Comparison of ENCODE assay signal across 18 mouse cellular contexts in genomic region chr13:13216363-13216762, GRCm38 (mm10). TPM values are rescaled to one million over a fixed set of nuclear protein-coding genes. Genes with fewer than 3 reads are reported as not detected.
DNase-seq lines count a peak whose midpoint lies in the region; ATAC-seq and TF ChIP-seq lines count a peak whose summit lies in the region.
"Not testable (repeated sequence)": the region's sequence is repeated elsewhere in the genome, so short reads cannot be mapped to it uniquely, and the experiment has no call there.
"Had no signal": no experiment of that assay in that cellular context is flagged by ENCODE, and none has a peak within 500 bp of the region (broad histone marks: within the 10 kb centered on the region; RNA-seq: fewer than 3 reads in every experiment).

No protein-coding gene starts in this region.

- TF ChIP-seq CTCF in intestine, postnatal 0 days (IDR thresholded peaks at IDR 0.05; ENCODE audit: low read depth); kidney, adult 2 months (conservative IDR thresholded peaks at IDR 0.05; ENCODE audit: insufficient read depth, insufficient read length, low read depth, low read length); stomach, postnatal 0 days (IDR thresholded peaks at IDR 0.05; ENCODE audit: low read depth): not testable (repeated sequence)

- ATAC-seq in intestine, postnatal 0 days, result peak; percentile 71
- ATAC-seq in kidney, embryonic 15.5 days (replicated peaks; ENCODE audit: low FRiP score), result 0 out of 2 replicates have a peak, but pooled peaks have one; percentile 36
- ATAC-seq in stomach, postnatal 0 days (ENCODE audit: low FRiP score, low TSS enrichment), result peak; percentile 82

- not testable (repeated sequence) for H3K9ac ChIP-seq in intestine, postnatal 0 days (ENCODE audit: low read depth, low read length); kidney, embryonic 15.5 days; stomach, postnatal 0 days (ENCODE audit: low read length)

- H3K9me3 ChIP-seq in intestine, postnatal 0 days (ENCODE audit: control insufficient read depth); kidney, embryonic 15.5 days (replicated peaks); stomach, postnatal 0 days (ENCODE audit: control insufficient read depth, low read length): not testable (repeated sequence)

- H3K4me3 ChIP-seq in intestine, postnatal 0 days (ENCODE audit: low read depth, low read length); kidney, adult 2 months (ENCODE audit: insufficient read depth, low read depth, low read length); kidney, embryonic 15.5 days (replicated peaks); stomach, postnatal 0 days (ENCODE audit: low read depth, low read length): not testable (repeated sequence)

- TF ChIP-seq EP300 in stomach, postnatal 0 days (optimal IDR thresholded peaks at IDR 0.05), result not testable (repeated sequence)

- not testable (repeated sequence) for TF ChIP-seq POLR2A in kidney, adult 2 months (IDR thresholded peaks at IDR 0.05; ENCODE audit: low read depth, low read length)

- H3K4me2 ChIP-seq in intestine, postnatal 0 days (replicated peaks; ENCODE audit: low read depth); kidney, embryonic 15.5 days; stomach, postnatal 0 days (replicated peaks; ENCODE audit: low read depth): not testable (repeated sequence)

- not testable (repeated sequence) for H3K36me3 ChIP-seq in intestine, postnatal 0 days (ENCODE audit: control insufficient read depth, insufficient read depth); kidney, adult 2 months (ENCODE audit: control insufficient read depth, insufficient read depth, low read length); kidney, embryonic 15.5 days; stomach, postnatal 0 days (ENCODE audit: control insufficient read depth, insufficient read depth, low read length)

- H3K27ac ChIP-seq in intestine, postnatal 0 days (ENCODE audit: low read depth, low read length); kidney, adult 2 months (ENCODE audit: insufficient read depth, low read depth, low read length); kidney, embryonic 15.5 days; stomach, postnatal 0 days (replicated peaks): not testable (repeated sequence)

- WGBS in intestine, postnatal 0 days, result 65% methylated on average over 2 of the region's 2 CpGs
- WGBS in kidney, adult 2 months, result 30% methylated on average over 2 of the region's 2 CpGs
- WGBS in kidney, embryonic 15.5 days, result 76% methylated on average over 2 of the region's 2 CpGs
- 68% methylated on average over 2 of the region's 2 CpGs for WGBS in stomach, postnatal 0 days

- H3K27me3 ChIP-seq in intestine, postnatal 0 days (replicated peaks; ENCODE audit: control insufficient read depth, insufficient read depth, low read length); kidney, adult 2 months (replicated peaks; ENCODE audit: control insufficient read depth, insufficient read depth, low read length); kidney, embryonic 15.5 days; stomach, postnatal 0 days (ENCODE audit: control insufficient read depth, insufficient read depth, low read length): not testable (repeated sequence)

- DNase-seq in kidney, adult 2 months, result peak; percentile 30
- peak; percentile 12 for DNase-seq in kidney, postnatal 14 days
- DNase-seq in kidney, postnatal 4 days, result peak; percentile 5 to 22
- DNase-seq in stomach, postnatal 0 days (ENCODE audit: low spot score), result peak; percentile 14

- not testable (repeated sequence) for H3K4me1 ChIP-seq in intestine, postnatal 0 days (replicated peaks; ENCODE audit: control insufficient read depth, insufficient read depth, low read length); kidney, adult 2 months (ENCODE audit: control insufficient read depth, insufficient read depth, low read length); kidney, embryonic 15.5 days; stomach, postnatal 0 days (replicated peaks; ENCODE audit: control insufficient read depth, insufficient read depth)

RNA-seq across cellular contexts. Expression of gene Prl2c5, which starts 33.8 kb away (rescaled TPM):
- not detected in 2 replicates for polyA plus RNA-seq in intestine, postnatal 0 days (2015; fragmentation: Nextera tagmentation; extraction: Ambion mirVana)
- not detected in 2 replicates for polyA plus RNA-seq in kidney, adult 2 months (2012; rRNA removed)
- not detected in 2 replicates for polyA plus RNA-seq in kidney, embryonic 15.5 days (2015; fragmentation: Nextera tagmentation; extraction: Ambion mirVana)
- not detected in 2 replicates for polyA plus RNA-seq in stomach, postnatal 0 days (2015; fragmentation: Nextera tagmentation; extraction: Ambion mirVana)
- polyA plus RNA-seq: CD4-positive, CD25-positive, alpha-beta regulatory T cell, adult 4 months; embryonic facial prominence, embryonic 11.5 days; embryonic facial prominence, embryonic 14.5 days; forebrain, embryonic 10.5 days; forebrain, embryonic 13.5 days; forebrain, embryonic 16.5 days; heart, adult 2 months; heart, embryonic 10.5 days; heart, embryonic 13.5 days; heart, embryonic 16.5 days; hindbrain, embryonic 11.5 days; hindbrain, embryonic 14.5 days had no signal
